Mouse (Mus musculus) ES-Bruce4 (cell line): ENCODE results near the gene Kcnk5.

Experiments
- CTCF ChIP-seq: IDR thresholded peaks from one replicate; pipeline ENCODE4 v1.8.1; 2011; ENCODE audit warnings: low read depth, low read length
- EP300 ChIP-seq: IDR thresholded peaks from 2 replicates; pipeline ENCODE4 v1.6.1; 2011; ENCODE audit warnings: low read depth, low read length; ENCODE audit not compliant: insufficient read depth

DNA sequence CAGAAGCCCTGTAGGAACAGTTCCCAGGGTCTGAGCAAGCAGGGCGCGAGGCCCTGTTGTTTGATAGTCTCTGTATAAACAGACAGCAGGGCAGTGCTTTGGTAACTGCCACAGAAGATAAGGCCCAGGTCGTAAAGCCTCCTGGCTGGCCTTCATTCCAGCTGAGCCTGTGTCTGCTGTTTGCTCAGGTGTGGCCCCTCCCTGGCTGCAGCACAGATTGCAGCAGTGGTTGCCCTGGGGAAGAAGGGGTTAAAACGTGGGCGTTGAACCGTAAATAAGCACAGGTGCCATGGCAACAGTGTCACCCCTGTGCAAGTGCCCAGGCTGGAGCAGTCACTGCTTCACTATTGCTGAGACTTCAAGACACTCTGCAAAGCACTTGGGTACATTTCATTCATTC lies 26.8 kb upstream of the Kcnk5 start:
- TF ChIP-seq CTCF, result no peak
- no peak for TF ChIP-seq EP300
